In the genomic region with DNA sequence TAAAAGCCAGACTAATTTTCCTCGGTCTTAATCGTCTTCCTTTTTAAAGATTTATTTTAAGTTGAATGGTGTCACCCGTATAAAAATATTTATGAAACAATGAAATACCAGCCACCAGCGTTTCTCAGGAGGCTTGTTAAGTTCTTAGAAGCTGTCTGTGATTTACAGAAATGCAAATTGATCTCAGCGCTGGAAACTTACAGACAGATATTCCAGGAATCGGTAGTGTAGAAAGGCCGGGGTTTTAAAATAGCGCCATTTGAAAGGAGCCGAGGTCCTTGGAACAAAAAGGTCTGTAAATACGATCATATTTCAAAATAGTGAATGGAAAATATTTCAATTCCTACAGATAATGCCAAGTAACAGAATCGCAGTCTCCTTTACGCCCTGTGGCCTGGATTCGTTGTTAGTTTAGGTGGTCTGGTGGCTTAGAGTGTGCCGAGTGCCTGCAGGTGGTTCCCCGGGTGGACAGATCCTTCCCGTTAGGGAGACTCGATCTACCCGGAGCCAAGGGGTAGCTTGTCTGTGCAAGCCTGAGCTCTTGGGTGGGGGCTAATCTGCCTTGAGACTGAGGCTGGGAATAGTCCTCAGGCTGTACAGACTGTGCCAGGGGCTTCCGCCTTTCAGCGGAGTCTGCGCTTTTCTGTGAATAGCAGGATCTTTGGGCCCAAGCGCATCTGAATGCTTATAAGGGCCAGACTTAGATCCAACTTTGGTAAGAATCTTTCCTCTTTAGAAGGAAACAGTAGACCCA, we compare ENCODE assay signal across 8 mouse cellular contexts. TPM values are rescaled to one million over a fixed set of nuclear protein-coding genes. Genes with fewer than 3 reads are reported as not detected.
DNase-seq lines count a peak whose midpoint lies in the region; ATAC-seq and TF ChIP-seq lines count a peak whose summit lies in the region.

No protein-coding gene starts in this region.

- peak overlapping the region; percentile 91 for H3K9ac ChIP-seq in forebrain, embryonic 13.5 days
- H3K9ac ChIP-seq in hindbrain, embryonic 12.5 days, result peak overlapping the region; percentile 91
- peak overlapping the region; percentile 94 for H3K9ac ChIP-seq in stomach, postnatal 0 days (ENCODE audit: low read length)

- no peaks in the 10 kb centered on the region for H3K36me3 ChIP-seq in forebrain, embryonic 13.5 days (ENCODE audit: poor library complexity, severe bottlenecking)
- H3K36me3 ChIP-seq in hindbrain, embryonic 12.5 days, result no peaks in the 10 kb centered on the region
- no peaks in the 10 kb centered on the region for H3K36me3 ChIP-seq in midbrain, embryonic 10.5 days
- H3K36me3 ChIP-seq in stomach, postnatal 0 days (ENCODE audit: control insufficient read depth, insufficient read depth, low read length), result no peaks in the 10 kb centered on the region

- no peak for ATAC-seq in forebrain, embryonic 13.5 days
- no peak for ATAC-seq in hindbrain, embryonic 12.5 days (ENCODE audit: low FRiP score)
- no peak for ATAC-seq in stomach, postnatal 0 days (ENCODE audit: low FRiP score, low TSS enrichment)

- DNase-seq in MN1 (ENCODE audit: low spot score), result peak; percentile 27
- peak; percentile 26 for DNase-seq in brain, adult 2 months (ENCODE audit: low read depth, low spot score)
- DNase-seq in left cerebral cortex, postnatal 14 days (ENCODE audit: low spot score in 2 of 2), result peak; percentile 22 to 42
- peak; percentile 67 for DNase-seq in midbrain, embryonic 10.5 days (ENCODE audit: low spot score)
- peak; percentile 43 for DNase-seq in stomach, postnatal 0 days (ENCODE audit: low spot score)
- no peak for DNase-seq in T-cell, adult 2 months (ENCODE audit: low spot score)

- WGBS in forebrain, embryonic 13.5 days, result under 1% methylated on average over 22 of the region's 22 CpGs
- 1% methylated on average over 22 of the region's 22 CpGs for WGBS in hindbrain, embryonic 12.5 days
- WGBS in midbrain, embryonic 10.5 days, result under 1% methylated on average over 22 of the region's 22 CpGs
- under 1% methylated on average over 22 of the region's 22 CpGs for WGBS in stomach, postnatal 0 days

- no peak for TF ChIP-seq EP300 in stomach, postnatal 0 days (optimal IDR thresholded peaks at IDR 0.05)

- H3K4me2 ChIP-seq in forebrain, embryonic 13.5 days, result peak overlapping the region; percentile 80
- peak overlapping the region; percentile 84 for H3K4me2 ChIP-seq in hindbrain, embryonic 12.5 days (replicated peaks)
- peak overlapping the region; percentile 76 for H3K4me2 ChIP-seq in stomach, postnatal 0 days (replicated peaks; ENCODE audit: low read depth)

- H3K9me3 ChIP-seq in forebrain, embryonic 13.5 days (replicated peaks), result no peaks in the 10 kb centered on the region
- H3K9me3 ChIP-seq in hindbrain, embryonic 12.5 days (replicated peaks), result no peaks in the 10 kb centered on the region
- H3K9me3 ChIP-seq in midbrain, embryonic 10.5 days (replicated peaks), result no peaks in the 10 kb centered on the region
- no peaks in the 10 kb centered on the region for H3K9me3 ChIP-seq in stomach, postnatal 0 days (ENCODE audit: control insufficient read depth, low read length)

- peak overlapping the region; percentile 72 for H3K27ac ChIP-seq in forebrain, embryonic 13.5 days
- H3K27ac ChIP-seq in hindbrain, embryonic 12.5 days, result peak overlapping the region; percentile 89; the same call in 1 of the 2 replicates
- H3K27ac ChIP-seq in midbrain, embryonic 10.5 days (replicated peaks), result peak overlapping the region; percentile 98
- peak overlapping the region; percentile 99 for H3K27ac ChIP-seq in stomach, postnatal 0 days (replicated peaks)

- TF ChIP-seq CTCF in stomach, postnatal 0 days (IDR thresholded peaks at IDR 0.05; ENCODE audit: low read depth), result no peak

- H3K4me1 ChIP-seq in forebrain, embryonic 13.5 days, result peaks cover 57% of the 10 kb centered on the region
- peaks cover 46% of the 10 kb centered on the region for H3K4me1 ChIP-seq in hindbrain, embryonic 12.5 days
- peaks cover 68% of the 10 kb centered on the region for H3K4me1 ChIP-seq in midbrain, embryonic 10.5 days
- H3K4me1 ChIP-seq in stomach, postnatal 0 days (replicated peaks; ENCODE audit: control insufficient read depth, insufficient read depth), result peaks cover 7% of the 10 kb centered on the region; the same call in 1 of the 2 replicates

- intact Hi-C loops in left cerebral cortex, postnatal 14 days (cut with DNase I), result no loop called here

- no peaks in the 10 kb centered on the region for H3K27me3 ChIP-seq in forebrain, embryonic 13.5 days
- peaks cover 5% of the 10 kb centered on the region; the same call in 1 of the 2 replicates for H3K27me3 ChIP-seq in hindbrain, embryonic 12.5 days
- H3K27me3 ChIP-seq in midbrain, embryonic 10.5 days (ENCODE audit: low read depth, poor library complexity, severe bottlenecking), result peaks cover 19% of the 10 kb centered on the region
- H3K27me3 ChIP-seq in stomach, postnatal 0 days (ENCODE audit: control insufficient read depth, insufficient read depth, low read length), result no peaks in the 10 kb centered on the region

- peak overlapping the region; percentile 85 for H3K4me3 ChIP-seq in forebrain, embryonic 13.5 days
- H3K4me3 ChIP-seq in hindbrain, embryonic 12.5 days, result peak overlapping the region; percentile 84
- peak overlapping the region; percentile 94 for H3K4me3 ChIP-seq in midbrain, embryonic 10.5 days
- H3K4me3 ChIP-seq in stomach, postnatal 0 days (ENCODE audit: low read depth, low read length), result peak overlapping the region; percentile 89

RNA-seq across cellular contexts. Expression of a gene that starts 1.6 kb away (rescaled TPM):
- polyA plus RNA-seq in forebrain, embryonic 13.5 days (2015; fragmentation: Nextera tagmentation; extraction: Ambion mirVana), result 22.0 and 24.0 TPM in 2 replicates
- 23.3 and 25.4 TPM in 2 replicates for polyA plus RNA-seq in hindbrain, embryonic 12.5 days (2016; fragmentation: Nextera tagmentation; extraction: Ambion mirVana)
- total RNA-seq in left cerebral cortex, postnatal 14 days (2021), result 10 to 100 TPM; 14.3 to 15.8 TPM
- 17.1 and 17.6 TPM in 2 replicates for polyA plus RNA-seq in midbrain, embryonic 10.5 days (2016; fragmentation: Nextera tagmentation; extraction: Ambion mirVana)
- 13.5 and 13.9 TPM in 2 replicates for polyA plus RNA-seq in stomach, postnatal 0 days (2015; fragmentation: Nextera tagmentation; extraction: Ambion mirVana)
